ENCODE assay signal across 30 mouse cellular contexts in genomic region chr7:126446217-126446616, GRCm38 (mm10). TPM values are rescaled to one million over a fixed set of nuclear protein-coding genes. Genes with fewer than 3 reads are reported as not detected.
DNase-seq lines count a peak whose midpoint lies in the region; ATAC-seq and TF ChIP-seq lines count a peak whose summit lies in the region.
"Had no signal": no experiment of that assay in that cellular context is flagged by ENCODE, and none has a peak within 500 bp of the region (broad histone marks: within the 10 kb centered on the region; RNA-seq: fewer than 3 reads in every experiment).

No protein-coding gene starts in this region.

- peaks cover 44% of the 10 kb centered on the region for H3K36me3 ChIP-seq in kidney, embryonic 16.5 days (ENCODE audit: insufficient read depth, low read length)
- no peaks in the 10 kb centered on the region for H3K36me3 ChIP-seq in ES-Bruce4 (ENCODE audit: control insufficient read depth, insufficient read depth, low read length, poor library complexity, severe bottlenecking)
- peaks cover 26% of the 10 kb centered on the region for H3K36me3 ChIP-seq in stomach, postnatal 0 days (ENCODE audit: control insufficient read depth, insufficient read depth, low read length)
- H3K36me3 ChIP-seq in liver, embryonic 12.5 days = peaks cover 34% of the 10 kb centered on the region

- no peak overlapping the region for H3K9ac ChIP-seq in kidney, embryonic 16.5 days (replicated peaks; ENCODE audit: low read length)
- H3K9ac ChIP-seq in ES-Bruce4 (ENCODE audit: low read depth, poor library complexity, severe bottlenecking) = no peak overlapping the region
- H3K9ac ChIP-seq in stomach, postnatal 0 days (ENCODE audit: low read length) = no peak overlapping the region
- H3K9ac ChIP-seq in liver, embryonic 12.5 days = no peak overlapping the region
- H3K9ac ChIP-seq: forebrain, embryonic 15.5 days; heart, embryonic 13.5 days; hindbrain, embryonic 14.5 days had no signal

- TF ChIP-seq POLR2A in ES-Bruce4 (IDR thresholded peaks at IDR 0.05; ENCODE audit: insufficient read depth, low read length) = no peak

- no peaks in the 10 kb centered on the region for H3K27me3 ChIP-seq in kidney, embryonic 16.5 days (ENCODE audit: insufficient read depth, low read length)
- H3K27me3 ChIP-seq in ES-Bruce4 (ENCODE audit: control insufficient read depth, insufficient read depth, low read length, poor library complexity, severe bottlenecking) = no peaks in the 10 kb centered on the region
- no peaks in the 10 kb centered on the region for H3K27me3 ChIP-seq in stomach, postnatal 0 days (ENCODE audit: control insufficient read depth, insufficient read depth, low read length)
- no peaks in the 10 kb centered on the region for H3K27me3 ChIP-seq in liver, embryonic 12.5 days (replicated peaks)
- H3K27me3 ChIP-seq: CH12.LX; forebrain, embryonic 15.5 days; heart, embryonic 13.5 days; Patski had no signal

- no peaks in the 10 kb centered on the region for H3K4me1 ChIP-seq in kidney, embryonic 16.5 days (ENCODE audit: insufficient read depth, low read length)
- no peaks in the 10 kb centered on the region for H3K4me1 ChIP-seq in ES-Bruce4 (ENCODE audit: control insufficient read depth, insufficient read depth, low read length)
- no peaks in the 10 kb centered on the region for H3K4me1 ChIP-seq in stomach, postnatal 0 days (replicated peaks; ENCODE audit: control insufficient read depth, insufficient read depth)
- no peaks in the 10 kb centered on the region for H3K4me1 ChIP-seq in liver, embryonic 12.5 days
- H3K4me1 ChIP-seq: forebrain, embryonic 10.5 days; forebrain, embryonic 15.5 days; heart, embryonic 10.5 days; heart, embryonic 13.5 days had no signal

- no peak for ATAC-seq in kidney, embryonic 16.5 days (ENCODE audit: low FRiP score, low TSS enrichment)
- ATAC-seq in stomach, postnatal 0 days (ENCODE audit: low FRiP score, low TSS enrichment) = 0 out of 2 replicates have a peak, but pooled peaks have one; percentile 13
- no peak for ATAC-seq in liver, embryonic 12.5 days
- ATAC-seq: forebrain, embryonic 15.5 days; hindbrain, postnatal 0 days; inflammation-experienced regulatory T-cells, adult 6 months; intestine, embryonic 16.5 days; Patski had no signal

- H3K27ac ChIP-seq in gastrocnemius, adult 2 months = peak overlapping the region; percentile 65
- no peak overlapping the region for H3K27ac ChIP-seq in kidney, embryonic 16.5 days (ENCODE audit: low read length)
- no peak overlapping the region for H3K27ac ChIP-seq in ES-Bruce4 (ENCODE audit: insufficient read depth, low read length)
- H3K27ac ChIP-seq in stomach, postnatal 0 days (replicated peaks) = no peak overlapping the region
- no peak overlapping the region for H3K27ac ChIP-seq in liver, embryonic 12.5 days
- H3K27ac ChIP-seq: forebrain, embryonic 10.5 days; forebrain, embryonic 15.5 days; heart, adult 2 months; heart, embryonic 10.5 days; heart, embryonic 13.5 days; hindbrain, embryonic 14.5 days; hindbrain, postnatal 0 days had no signal

- WGBS in kidney, embryonic 16.5 days = 95% methylated on average over 21 of the region's 21 CpGs
- 89% methylated on average over 16 of the region's 21 CpGs for WGBS in stomach, postnatal 0 days
- WGBS in liver, embryonic 12.5 days (ENCODE audit: insufficient replicate concordance) = 91% methylated on average over 21 of the region's 21 CpGs

- H3K4me3 ChIP-seq in gastrocnemius, adult 2 months = no peak overlapping the region
- H3K4me3 ChIP-seq in kidney, embryonic 16.5 days (ENCODE audit: low read length) = no peak overlapping the region
- H3K4me3 ChIP-seq in ES-Bruce4 (ENCODE audit: low read depth, low read length) = peak overlapping the region; percentile 31
- no peak overlapping the region for H3K4me3 ChIP-seq in stomach, postnatal 0 days (ENCODE audit: low read depth, low read length)
- no peak overlapping the region for H3K4me3 ChIP-seq in liver, embryonic 12.5 days
- H3K4me3 ChIP-seq: forebrain, embryonic 10.5 days; forebrain, embryonic 15.5 days; heart, adult 2 months; heart, embryonic 10.5 days; heart, embryonic 13.5 days had no signal

- no peaks in the 10 kb centered on the region for H3K9me3 ChIP-seq in kidney, embryonic 16.5 days (ENCODE audit: low read length)
- no peaks in the 10 kb centered on the region for H3K9me3 ChIP-seq in ES-Bruce4 (replicated peaks; ENCODE audit: control insufficient read depth, insufficient read depth, low read length, poor library complexity, severe bottlenecking)
- no peaks in the 10 kb centered on the region for H3K9me3 ChIP-seq in stomach, postnatal 0 days (ENCODE audit: control insufficient read depth, low read length)
- no peaks in the 10 kb centered on the region for H3K9me3 ChIP-seq in liver, embryonic 12.5 days (replicated peaks)
- H3K9me3 ChIP-seq: forebrain, embryonic 10.5 days; forebrain, embryonic 15.5 days; G1E; heart, embryonic 10.5 days; heart, embryonic 13.5 days had no signal

- DNase-seq in gastrocnemius, adult 2 months = peak; percentile 58
- no peak for DNase-seq in gastrocnemius, adult 18-20 months (ENCODE audit: low spot score)
- DNase-seq in kidney, postnatal 10 days = peak; percentile 3
- no peak for DNase-seq in stomach, postnatal 0 days (ENCODE audit: low spot score)
- DNase-seq: adrenal gland, postnatal 10 days; adrenal gland, postnatal 36 days; B cell, adult 2 months; cerebellum, adult 18-20 months; cerebellum, adult 9-10 months; cerebellum, postnatal 14 days; gastrocnemius, postnatal 25 days; heart, adult 2 months; heart, postnatal 14 days had no signal

- intact Hi-C loops in gastrocnemius, adult 2 months (cut with DNase I) = no loop called here

- TF ChIP-seq EP300 in ES-Bruce4 (IDR thresholded peaks at IDR 0.05; ENCODE audit: insufficient read depth, low read depth, low read length) = no peak
- no peak for TF ChIP-seq EP300 in stomach, postnatal 0 days (optimal IDR thresholded peaks at IDR 0.05)

- no peak for TF ChIP-seq CTCF in gastrocnemius, adult 2 months (IDR thresholded peaks at IDR 0.05)
- TF ChIP-seq CTCF in ES-Bruce4 (IDR thresholded peaks at IDR 0.05; ENCODE audit: low read depth, low read length) = no peak
- no peak for TF ChIP-seq CTCF in stomach, postnatal 0 days (IDR thresholded peaks at IDR 0.05; ENCODE audit: low read depth)

- no peak overlapping the region for H3K4me2 ChIP-seq in kidney, embryonic 16.5 days (replicated peaks; ENCODE audit: low read depth, low read length)
- no peak overlapping the region for H3K4me2 ChIP-seq in stomach, postnatal 0 days (replicated peaks; ENCODE audit: low read depth)
- H3K4me2 ChIP-seq in liver, embryonic 12.5 days = no peak overlapping the region
- H3K4me2 ChIP-seq: forebrain, embryonic 15.5 days; heart, embryonic 13.5 days; hindbrain, embryonic 14.5 days had no signal

RNA-seq across cellular contexts. Expression of gene Atp2a1, which starts 16.7 kb away (rescaled TPM):
- total RNA-seq in gastrocnemius, adult 2 months (2021) = over 10,000 TPM; 21,521 to 26,495 TPM
- over 10,000 TPM; 23,271 to 27,147 TPM for total RNA-seq in gastrocnemius, adult 18-20 months (2021)
- polyA plus RNA-seq in kidney, embryonic 16.5 days (2015; fragmentation: Nextera tagmentation; extraction: Ambion mirVana) = 7.1 and 7.8 TPM in 2 replicates
- polyA plus RNA-seq in ES-Bruce4 (2011; ENCODE audit: insufficient read depth, insufficient read length, low read depth, missing spikeins) = 0.40 and 0.53 TPM in 2 replicates
- 0.59 and 1.8 TPM in 2 replicates for polyA plus RNA-seq in stomach, postnatal 0 days (2015; fragmentation: Nextera tagmentation; extraction: Ambion mirVana)
- polyA plus RNA-seq in liver, embryonic 12.5 days (2016; fragmentation: Nextera tagmentation; extraction: Ambion mirVana) = 0.17 and 1.5 TPM in 2 replicates
- total RNA-seq: G1E; granulocyte monocyte progenitor cell, adult 5-6 weeks had no signal

RNA-seq across cellular contexts. Expression of gene Rabep2, which starts 17.7 kb away (rescaled TPM):
- 10 to 100 TPM; 14.0 to 14.9 TPM for total RNA-seq in gastrocnemius, adult 2 months (2021)
- 10 to 100 TPM; 10.6 to 13.1 TPM for total RNA-seq in gastrocnemius, adult 18-20 months (2021)
- polyA plus RNA-seq in kidney, embryonic 16.5 days (2015; fragmentation: Nextera tagmentation; extraction: Ambion mirVana) = 36.2 and 39.0 TPM in 2 replicates
- polyA plus RNA-seq in ES-Bruce4 (2011; ENCODE audit: insufficient read depth, insufficient read length, low read depth, missing spikeins) = 18.5 and 19.7 TPM in 2 replicates
- polyA plus RNA-seq in stomach, postnatal 0 days (2015; fragmentation: Nextera tagmentation; extraction: Ambion mirVana) = 19.4 and 20.7 TPM in 2 replicates
- 9.6 and 10.2 TPM in 2 replicates for polyA plus RNA-seq in liver, embryonic 12.5 days (2016; fragmentation: Nextera tagmentation; extraction: Ambion mirVana)

RNA-seq across cellular contexts. Expression of gene Sh2b1, which starts 29.0 kb away (rescaled TPM):
- total RNA-seq in gastrocnemius, adult 2 months (2021) = 10 to 100 TPM; 43.0 to 48.1 TPM
- total RNA-seq in gastrocnemius, adult 18-20 months (2021) = 10 to 100 TPM; 49.2 to 51.0 TPM
- polyA plus RNA-seq in kidney, embryonic 16.5 days (2015; fragmentation: Nextera tagmentation; extraction: Ambion mirVana) = 62.5 and 66.5 TPM in 2 replicates
- polyA plus RNA-seq in ES-Bruce4 (2011; ENCODE audit: insufficient read depth, insufficient read length, low read depth, missing spikeins) = 41.8 and 43.8 TPM in 2 replicates
- polyA plus RNA-seq in stomach, postnatal 0 days (2015; fragmentation: Nextera tagmentation; extraction: Ambion mirVana) = 20.0 and 24.0 TPM in 2 replicates
- 17.0 and 17.5 TPM in 2 replicates for polyA plus RNA-seq in liver, embryonic 12.5 days (2016; fragmentation: Nextera tagmentation; extraction: Ambion mirVana)

RNA-seq across cellular contexts. Expression of gene Cd19, which starts 31.5 kb away (rescaled TPM):
- total RNA-seq in gastrocnemius, adult 2 months (2021) = not detected
- not detected for total RNA-seq in gastrocnemius, adult 18-20 months (2021)
- polyA plus RNA-seq in kidney, embryonic 16.5 days (2015; fragmentation: Nextera tagmentation; extraction: Ambion mirVana) = 0.09 TPM in 1 of 2 replicates, not detected in the other
- polyA plus RNA-seq in ES-Bruce4 (2011; ENCODE audit: insufficient read depth, insufficient read length, low read depth, missing spikeins) = not detected in 2 replicates
- polyA plus RNA-seq in stomach, postnatal 0 days (2015; fragmentation: Nextera tagmentation; extraction: Ambion mirVana) = 0.08 and 0.17 TPM in 2 replicates
- 0.08 TPM in 1 of 2 replicates, not detected in the other for polyA plus RNA-seq in liver, embryonic 12.5 days (2016; fragmentation: Nextera tagmentation; extraction: Ambion mirVana)
- total RNA-seq: G1E; granulocyte monocyte progenitor cell, adult 5-6 weeks; hematopoietic stem cell, adult 5-6 weeks had no signal
- polyA plus RNA-seq: embryonic facial prominence, embryonic 11.5 days; forebrain, embryonic 15.5 days; G1E; heart, embryonic 10.5 days; heart, embryonic 13.5 days; hindbrain, embryonic 14.5 days; Patski had no signal

RNA-seq across cellular contexts. Expression of gene Tufm, which starts 40.9 kb away (rescaled TPM):
- 100 to 1,000 TPM; 111 to 141 TPM for total RNA-seq in gastrocnemius, adult 2 months (2021)
- 100 to 1,000 TPM; 118 to 124 TPM for total RNA-seq in gastrocnemius, adult 18-20 months (2021)
- 177 and 196 TPM in 2 replicates for polyA plus RNA-seq in kidney, embryonic 16.5 days (2015; fragmentation: Nextera tagmentation; extraction: Ambion mirVana)
- polyA plus RNA-seq in ES-Bruce4 (2011; ENCODE audit: insufficient read depth, insufficient read length, low read depth, missing spikeins) = 100 and 102 TPM in 2 replicates
- polyA plus RNA-seq in stomach, postnatal 0 days (2015; fragmentation: Nextera tagmentation; extraction: Ambion mirVana) = 73.9 and 77.5 TPM in 2 replicates
- 120 and 129 TPM in 2 replicates for polyA plus RNA-seq in liver, embryonic 12.5 days (2016; fragmentation: Nextera tagmentation; extraction: Ambion mirVana)

Comparison
In these comparisons a context has a peak if more than half of its experiments do, and no peak if none do; other contexts are left out.
1. DNase-seq: peak in gastrocnemius, adult 2 months (single experiment) and kidney, postnatal 10 days (single experiment); none in gastrocnemius, adult 18-20 months (single experiment) and stomach, postnatal 0 days (single experiment).